Mouse (Mus musculus) MEL (cell line): ENCODE results near the gene Garnl3. TPM values are rescaled to one million over a fixed set of nuclear protein-coding genes. Genes with fewer than 3 reads are reported as not detected.

Source experiments
- DNase-seq: peaks from one replicate; pipeline ENCODE4 v3.0.0; 2011; ENCODE audit warnings: low read depth, low spot score
- H3K27ac ChIP-seq: 2 replicates; pipeline ENCODE4 v1.5.1; 2012; ENCODE audit warnings: low read depth, mild to moderate bottlenecking, control low read depth, low read length, moderate library complexity; ENCODE audit not compliant: control insufficient read depth
- H3K27me3 ChIP-seq, 2 experiments: fragments of 150-350 bp in 1 of 2; sonication (generic) in 1 of 2; 2 replicates each; pipeline ENCODE4 v1.6.1; 2012; ENCODE audit warnings: low read length in 2 of 2, mild to moderate bottlenecking in 2 of 2, improper control_type of control experiment in 1 of 2, moderate library complexity in 1 of 2; ENCODE audit not compliant: insufficient read depth in 2 of 2, control insufficient read depth in 1 of 2
- H3K36me3 ChIP-seq, 2 experiments: 2 replicates each; pipeline ENCODE4 v1.6.1; 2012 to 2014; ENCODE audit warnings: low read length in 2 of 2, improper control_type of control experiment in 1 of 2, inconsistent platforms in 1 of 2, mild to moderate bottlenecking in 1 of 2; ENCODE audit not compliant: insufficient read depth in 2 of 2, control insufficient read depth in 1 of 2
- H3K4me1 ChIP-seq, 2 experiments: fragments of 150-350 bp in 1 of 2; sonication (generic) in 1 of 2; 2 replicates each; pipeline ENCODE4 v1.6.1; 2012; ENCODE audit warnings: low read length in 2 of 2, improper control_type of control experiment in 1 of 2, mild to moderate bottlenecking in 1 of 2; ENCODE audit not compliant: insufficient read depth in 2 of 2, control insufficient read depth in 1 of 2
- H3K4me3 ChIP-seq, 2 experiments: fragments of 150-350 bp in 1 of 2; sonication (generic) in 1 of 2; 2 replicates each; pipeline ENCODE4 v1.5.1; 2012; ENCODE audit warnings: low read depth in 2 of 2, low read length in 2 of 2, mild to moderate bottlenecking in 2 of 2, moderate library complexity in 2 of 2, control low read depth in 1 of 2, improper control_type of control experiment in 1 of 2; ENCODE audit not compliant: control insufficient read depth in 1 of 2, insufficient read depth in 1 of 2
- H3K79me2 ChIP-seq: 2 replicates; pipeline ENCODE4 v1.6.1; 2012; ENCODE audit warnings: mild to moderate bottlenecking, low read length, moderate library complexity; ENCODE audit not compliant: control insufficient read depth, poor library complexity, insufficient read depth
- H3K9ac ChIP-seq: 2 replicates; pipeline ENCODE4 v1.6.1; 2012; ENCODE audit warnings: low read depth, mild to moderate bottlenecking, control low read depth, low read length, moderate library complexity; ENCODE audit not compliant: control insufficient read depth, poor library complexity, severe bottlenecking
- H3K9me3 ChIP-seq: fragments of 150-350 bp; sonication (generic); replicated peaks from 2 replicates; pipeline ENCODE4 v1.6.1; 2012; ENCODE audit warnings: mild to moderate bottlenecking, low read length, improper control_type of control experiment, moderate library complexity; ENCODE audit not compliant: insufficient read depth
- CHD1 ChIP-seq: IDR thresholded peaks from 2 replicates; pipeline ENCODE4 v1.6.1; 2012; ENCODE audit warnings: low read depth, mild to moderate bottlenecking, inconsistent platforms, low read length, improper control_type of control experiment
- CHD2 ChIP-seq: IDR thresholded peaks from 2 replicates; pipeline ENCODE4 v1.6.1; 2011; ENCODE audit warnings: low read length, improper control_type of control experiment
- CTCF ChIP-seq, 3 experiments: IDR thresholded peaks in 2 of 3; conservative IDR thresholded peaks in 1 of 3; 2 replicates each; pipeline ENCODE4 v1.5.1; 2011 to 2012; ENCODE audit warnings: low read length in 3 of 3, low read depth in 2 of 3, mild to moderate bottlenecking in 2 of 3, improper control_type of control experiment in 1 of 3, inconsistent platforms in 1 of 3, mixed read lengths in 1 of 3, moderate library complexity in 1 of 3; ENCODE audit not compliant: control insufficient read depth in 1 of 3, insufficient read depth in 1 of 3, poor library complexity in 1 of 3, severe bottlenecking in 1 of 3
- E2F4 ChIP-seq: IDR thresholded peaks from 2 replicates; pipeline ENCODE4 v1.6.1; 2011; ENCODE audit warnings: low read depth, low read length, improper control_type of control experiment, borderline replicate concordance
- GABPA ChIP-seq: IDR thresholded peaks from 2 replicates; pipeline ENCODE4 v1.6.1; 2012; ENCODE audit warnings: low read depth, mild to moderate bottlenecking, inconsistent platforms, low read length, improper control_type of control experiment, moderate library complexity
- GATA1 ChIP-seq: IDR thresholded peaks from 2 replicates; pipeline ENCODE4 v1.6.1; 2011; ENCODE audit warnings: low read depth, low read length, improper control_type of control experiment
- MAFK ChIP-seq: IDR thresholded peaks from 2 replicates; pipeline ENCODE4 v1.6.1; 2011; ENCODE audit warnings: low read depth, mild to moderate bottlenecking, low read length, improper control_type of control experiment, borderline replicate concordance
- MAX ChIP-seq: IDR thresholded peaks from 2 replicates; pipeline ENCODE4 v1.6.1; 2011; ENCODE audit warnings: low read length, improper control_type of control experiment
- MEF2A ChIP-seq: IDR thresholded peaks from 2 replicates; pipeline ENCODE4 v1.6.1; 2014; ENCODE audit warnings: low read depth, mild to moderate bottlenecking, inconsistent platforms, low read length, improper control_type of control experiment; ENCODE audit not compliant: poor library complexity, insufficient replicate concordance, severe bottlenecking; ENCODE audit errors: extremely low read depth
- NRF1 ChIP-seq: IDR thresholded peaks from 2 replicates; pipeline ENCODE4 v1.6.1; 2014; ENCODE audit warnings: low read depth, mild to moderate bottlenecking, inconsistent platforms, low read length, improper control_type of control experiment, moderate library complexity; ENCODE audit not compliant: poor library complexity, insufficient read depth, severe bottlenecking
- POLR2A ChIP-seq, 2 experiments: IDR thresholded peaks; 2 replicates each; pipeline ENCODE4 v1.6.1; 2011 to 2012; ENCODE audit warnings: low read length in 2 of 2, mild to moderate bottlenecking in 2 of 2, control low read depth in 1 of 2, improper control_type of control experiment in 1 of 2, low read depth in 1 of 2, moderate library complexity in 1 of 2; ENCODE audit not compliant: control insufficient read depth in 1 of 2, insufficient read depth in 1 of 2, poor library complexity in 1 of 2
- POLR2AphosphoS2 ChIP-seq: IDR thresholded peaks from 2 replicates; pipeline ENCODE4 v1.6.1; 2011; ENCODE audit warnings: low read length, improper control_type of control experiment
- RCOR1 ChIP-seq: IDR thresholded peaks from 2 replicates; pipeline ENCODE4 v1.6.1; 2012; ENCODE audit warnings: low read depth, mild to moderate bottlenecking, inconsistent platforms, low read length, improper control_type of control experiment
- SMC3 ChIP-seq: IDR thresholded peaks from 2 replicates; pipeline ENCODE4 v1.6.1; 2011; ENCODE audit warnings: low read depth, low read length, improper control_type of control experiment
- TAL1 ChIP-seq: IDR thresholded peaks from 2 replicates; pipeline ENCODE4 v1.6.1; 2012; ENCODE audit warnings: mild to moderate bottlenecking, inconsistent platforms, low read length, moderate library complexity, mixed read lengths
- TBP ChIP-seq: IDR thresholded peaks from 2 replicates; pipeline ENCODE4 v1.8.0; 2011; ENCODE audit warnings: low read depth, low read length, improper control_type of control experiment
- TCF12 ChIP-seq: IDR thresholded peaks from 2 replicates; pipeline ENCODE4 v1.6.1; 2014; ENCODE audit warnings: low read depth, mild to moderate bottlenecking, inconsistent platforms, low read length, improper control_type of control experiment, moderate library complexity
- UBTF ChIP-seq: IDR thresholded peaks from 2 replicates; pipeline ENCODE4 v1.6.1; 2012; ENCODE audit warnings: low read depth, mild to moderate bottlenecking, inconsistent platforms, low read length, improper control_type of control experiment, moderate library complexity, borderline replicate concordance; ENCODE audit not compliant: insufficient read depth
- ZNF384 ChIP-seq: IDR thresholded peaks from 2 replicates; pipeline ENCODE4 v1.6.1; 2012; ENCODE audit warnings: low read depth, mild to moderate bottlenecking, inconsistent platforms, low read length, improper control_type of control experiment
- polyA plus RNA-seq, 2 experiments: library from polyadenylated mRNA; stranded (reverse) in 1 of 2; unstranded in 1 of 2; fragments of >175 nt in 1 of 2; fragments of >200 nt in 1 of 2; gene quantifications; 2 replicates each; pipeline versions ENCODE4 v1.2.1 to v1.2.4; 2012; ENCODE audit warnings: low replicate concordance in 2 of 2, low read depth in 1 of 2; ENCODE audit not compliant: insufficient read length in 2 of 2, insufficient read depth in 1 of 2, missing spikeins in 1 of 2
- total RNA-seq: library from RNA; depleted of rRNA; stranded (reverse); fragments of 300-350 nt; gene quantifications from 2 replicates; pipeline ENCODE4 v1.2.3, GENCODE M21; 2012

The Garnl3 gene
- total and polyA plus RNA-seq, 3 experiments, result 1.5 to 2.3 TPM; not detected in 1

GRCm38 (mm10) chr2:33045899-33046298 lies 85.6 kb downstream of the Garnl3 start (continued):
- TF ChIP-seq GATA1, result peak; percentile 78
- TF ChIP-seq MEF2A, result no peak
- peak; percentile 31; the same call in 1 of the 2 replicates for TF ChIP-seq TCF12
- TF ChIP-seq SMC3, result no peak
- TF ChIP-seq CTCF (IDR thresholded peaks at IDR 0.05 in 2 of 3, conservative IDR thresholded peaks at IDR 0.05 in 1 of 3; ENCODE audit: control insufficient read depth in 1 of 3, insufficient read depth in 1 of 3, low read depth in 2 of 3, low read length in 3 of 3, poor library complexity in 1 of 3, severe bottlenecking in 1 of 3), result no peak
- no peak for TF ChIP-seq CHD2
- no peak for TF ChIP-seq CHD1
- TF ChIP-seq UBTF, result no peak
- no peak for TF ChIP-seq POLR2AphosphoS2

GRCm38 (mm10) chr2:33042781-33043180 lies 88.7 kb downstream of the Garnl3 start:
- peaks cover 0 to 28% of the 10 kb centered on the region in 2 experiments; a peak in 3 of 4 replicates for H3K4me1 ChIP-seq
- H3K9me3 ChIP-seq, result no peaks in the 10 kb centered on the region
- peaks cover 0 to 26% of the 10 kb centered on the region in 2 experiments; a peak in 2 of 4 replicates for H3K36me3 ChIP-seq
- TF ChIP-seq MAFK (no peak), NRF1 (no peak), ZNF384 (no peak), CHD1 (no peak), TCF12 (no peak), TAL1 (no peak), UBTF (no peak), E2F4 (no peak), GABPA (no peak), POLR2AphosphoS2 (no peak), RCOR1 (no peak), MAX (no peak), CTCF (IDR thresholded peaks at IDR 0.05 in 2 of 3, conservative IDR thresholded peaks at IDR 0.05 in 1 of 3; ENCODE audit: control insufficient read depth in 1 of 3, insufficient read depth in 1 of 3, low read depth in 2 of 3, low read length in 3 of 3, poor library complexity in 1 of 3, severe bottlenecking in 1 of 3) (no peak), TBP (no peak), POLR2A (IDR thresholded peaks at IDR 0.05; ENCODE audit: control insufficient read depth in 1 of 2, insufficient read depth in 1 of 2, low read depth in 1 of 2, low read length in 2 of 2, poor library complexity in 1 of 2) (no peak)
- H3K4me3 ChIP-seq, result no peak overlapping the region
- no peaks in the 10 kb centered on the region for H3K27me3 ChIP-seq
- H3K79me2 ChIP-seq, result no peaks in the 10 kb centered on the region
- DNase-seq, result no peak
- H3K9ac ChIP-seq, result no peak overlapping the region
- no peak overlapping the region for H3K27ac ChIP-seq
